ENCODE assay signal across 13 mouse cellular contexts in genomic region chr17:57047406-57047805, GRCm38 (mm10). TPM values are rescaled to one million over a fixed set of nuclear protein-coding genes. Genes with fewer than 3 reads are reported as not detected.
DNase-seq lines count a peak whose midpoint lies in the region; ATAC-seq and TF ChIP-seq lines count a peak whose summit lies in the region.
"Had no signal": no experiment of that assay in that cellular context is flagged by ENCODE, and none has a peak within 500 bp of the region (broad histone marks: within the 10 kb centered on the region; RNA-seq: fewer than 3 reads in every experiment).

No protein-coding gene starts in this region.

- ATAC-seq in kidney, embryonic 15.5 days (replicated peaks; ENCODE audit: low FRiP score): peak; percentile 34
- peak; percentile 27; the same call in 1 of the 2 replicates for ATAC-seq in neural tube, embryonic 12.5 days (ENCODE audit: low FRiP score, low read depth)
- 0 out of 2 replicates have a peak, but pooled peaks have one; percentile 8 for ATAC-seq in megakaryocyte progenitor cell, adult 5-6 weeks (replicated peaks; ENCODE audit: poor library complexity)
- ATAC-seq in forebrain, embryonic 16.5 days: no peak

- H3K4me1 ChIP-seq in kidney, embryonic 15.5 days: 0 out of 2 replicates have a peak, but pooled peaks cover 5% of the 10 kb centered on the region
- no peaks in the 10 kb centered on the region for H3K4me1 ChIP-seq in kidney, adult 2 months (ENCODE audit: control insufficient read depth, insufficient read depth, low read length)
- no peaks in the 10 kb centered on the region for H3K4me1 ChIP-seq in neural tube, embryonic 12.5 days
- no peaks in the 10 kb centered on the region for H3K4me1 ChIP-seq in forebrain, embryonic 16.5 days (replicated peaks; ENCODE audit: control insufficient read depth, insufficient read depth, low read length)
- H3K4me1 ChIP-seq: hindbrain, embryonic 15.5 days had no signal

- H3K27me3 ChIP-seq in kidney, embryonic 15.5 days: no peaks in the 10 kb centered on the region
- H3K27me3 ChIP-seq in kidney, adult 2 months (replicated peaks; ENCODE audit: control insufficient read depth, insufficient read depth, low read length): no peaks in the 10 kb centered on the region
- no peaks in the 10 kb centered on the region for H3K27me3 ChIP-seq in neural tube, embryonic 12.5 days (replicated peaks)
- no peaks in the 10 kb centered on the region for H3K27me3 ChIP-seq in forebrain, embryonic 16.5 days (replicated peaks; ENCODE audit: control insufficient read depth, insufficient read depth, low read length)
- H3K27me3 ChIP-seq: hindbrain, embryonic 15.5 days had no signal

- no peak for DNase-seq in kidney, adult 2 months
- DNase-seq in neural tube, embryonic 10.5 days (ENCODE audit: extremely low spot score, low spot score): no peak
- peak; percentile 97 for DNase-seq in ZHBTc4 (ENCODE audit: low read depth, low spot score)
- DNase-seq in adrenal gland, postnatal 36 days: no peak
- DNase-seq: cerebellum, adult 2 months; gastrocnemius, postnatal 25 days had no signal

- H3K4me2 ChIP-seq in kidney, embryonic 15.5 days: no peak overlapping the region
- H3K4me2 ChIP-seq in neural tube, embryonic 12.5 days (replicated peaks): no peak overlapping the region
- no peak overlapping the region for H3K4me2 ChIP-seq in forebrain, embryonic 16.5 days (ENCODE audit: low read length)
- H3K4me2 ChIP-seq: hindbrain, embryonic 15.5 days had no signal

- H3K9ac ChIP-seq in kidney, embryonic 15.5 days: no peak overlapping the region
- no peak overlapping the region for H3K9ac ChIP-seq in neural tube, embryonic 12.5 days
- no peak overlapping the region for H3K9ac ChIP-seq in forebrain, embryonic 16.5 days (replicated peaks; ENCODE audit: low read depth, low read length)
- H3K9ac ChIP-seq: hindbrain, embryonic 15.5 days had no signal

- TF ChIP-seq CTCF in kidney, adult 2 months (conservative IDR thresholded peaks at IDR 0.05; ENCODE audit: insufficient read depth, insufficient read length, low read depth, low read length): no peak

- H3K4me3 ChIP-seq in kidney, embryonic 15.5 days (replicated peaks): no peak overlapping the region
- H3K4me3 ChIP-seq in kidney, adult 2 months (ENCODE audit: insufficient read depth, low read depth, low read length): no peak overlapping the region
- H3K4me3 ChIP-seq in neural tube, embryonic 12.5 days: no peak overlapping the region
- H3K4me3 ChIP-seq in forebrain, embryonic 16.5 days (replicated peaks; ENCODE audit: low read length): no peak overlapping the region
- H3K4me3 ChIP-seq: hindbrain, embryonic 15.5 days; megakaryocyte, embryonic 14.5 days had no signal

- 49% methylated on average over 5 of the region's 5 CpGs for WGBS in kidney, embryonic 15.5 days
- WGBS in kidney, adult 2 months: 63% methylated on average over 5 of the region's 5 CpGs
- WGBS in neural tube, embryonic 12.5 days: 37% methylated on average over 5 of the region's 5 CpGs
- WGBS in forebrain, embryonic 16.5 days: 51% methylated on average over 5 of the region's 5 CpGs

- H3K36me3 ChIP-seq in kidney, embryonic 15.5 days: peaks cover 40% of the 10 kb centered on the region
- no peaks in the 10 kb centered on the region; the same call in 1 of the 2 replicates for H3K36me3 ChIP-seq in kidney, adult 2 months (ENCODE audit: control insufficient read depth, insufficient read depth, low read length)
- H3K36me3 ChIP-seq in neural tube, embryonic 12.5 days: peaks cover 37% of the 10 kb centered on the region
- H3K36me3 ChIP-seq in forebrain, embryonic 16.5 days (ENCODE audit: control insufficient read depth, insufficient read depth): peaks cover 19% of the 10 kb centered on the region

- no peaks in the 10 kb centered on the region for H3K9me3 ChIP-seq in kidney, embryonic 15.5 days (replicated peaks)
- H3K9me3 ChIP-seq in neural tube, embryonic 12.5 days: no peaks in the 10 kb centered on the region
- no peaks in the 10 kb centered on the region for H3K9me3 ChIP-seq in forebrain, embryonic 16.5 days (ENCODE audit: control insufficient read depth, low read length)
- H3K9me3 ChIP-seq: hindbrain, embryonic 15.5 days; megakaryocyte, embryonic 14.5 days had no signal

- no peak for TF ChIP-seq POLR2A in kidney, adult 2 months (IDR thresholded peaks at IDR 0.05; ENCODE audit: low read depth, low read length)

- no peak overlapping the region for H3K27ac ChIP-seq in kidney, embryonic 15.5 days
- H3K27ac ChIP-seq in kidney, adult 2 months (ENCODE audit: insufficient read depth, low read depth, low read length): no peak overlapping the region
- H3K27ac ChIP-seq in neural tube, embryonic 12.5 days: no peak overlapping the region
- no peak overlapping the region for H3K27ac ChIP-seq in forebrain, embryonic 16.5 days (ENCODE audit: low read length)
- H3K27ac ChIP-seq: hindbrain, embryonic 15.5 days had no signal

RNA-seq across cellular contexts. Expression of gene Slc25a41, which starts 6.0 kb away (rescaled TPM):
- polyA plus RNA-seq in kidney, embryonic 15.5 days (2015; fragmentation: Nextera tagmentation; extraction: Ambion mirVana): 0.26 TPM in 1 of 2 replicates, not detected in the other
- 0.13 TPM in 1 of 2 replicates, not detected in the other for polyA plus RNA-seq in kidney, adult 2 months (2012; rRNA removed)
- 0.25 TPM in 1 of 2 replicates, not detected in the other for polyA plus RNA-seq in neural tube, embryonic 12.5 days (2016; fragmentation: Nextera tagmentation; extraction: Ambion mirVana)
- not detected in 2 replicates for total RNA-seq in megakaryocyte progenitor cell, adult 5-6 weeks (2015)
- not detected in 2 replicates for total RNA-seq in megakaryocyte progenitor cell, adult 5-6 weeks (2017)
- total RNA-seq in adrenal gland, postnatal 36 days (2021): not detected
- polyA plus RNA-seq in forebrain, embryonic 16.5 days (2015; fragmentation: Nextera tagmentation; extraction: Ambion mirVana): not detected in 2 replicates
- total RNA-seq: gastrocnemius, postnatal 25 days; left cerebral cortex, postnatal 14 days had no signal
- polyA plus RNA-seq: hindbrain, embryonic 15.5 days had no signal

RNA-seq across cellular contexts. Expression of gene Crb3, which starts 11.5 kb away (rescaled TPM):
- 49.9 and 52.7 TPM in 2 replicates for polyA plus RNA-seq in kidney, embryonic 15.5 days (2015; fragmentation: Nextera tagmentation; extraction: Ambion mirVana)
- 110 and 124 TPM in 2 replicates for polyA plus RNA-seq in kidney, adult 2 months (2012; rRNA removed)
- 1.1 and 1.2 TPM in 2 replicates for polyA plus RNA-seq in neural tube, embryonic 12.5 days (2016; fragmentation: Nextera tagmentation; extraction: Ambion mirVana)
- not detected in 2 replicates for total RNA-seq in megakaryocyte progenitor cell, adult 5-6 weeks (2015)
- not detected in 2 replicates for total RNA-seq in megakaryocyte progenitor cell, adult 5-6 weeks (2017)
- under 1 TPM in 1 of 2 experiments, not detected in 1; 0.82 TPM for total RNA-seq in adrenal gland, postnatal 36 days (2021)
- 1.5 and 2.1 TPM in 2 replicates for polyA plus RNA-seq in forebrain, embryonic 16.5 days (2015; fragmentation: Nextera tagmentation; extraction: Ambion mirVana)

RNA-seq across cellular contexts. Expression of gene Slc25a23, which starts 12.3 kb away (rescaled TPM):
- 11.4 and 12.9 TPM in 2 replicates for polyA plus RNA-seq in kidney, embryonic 15.5 days (2015; fragmentation: Nextera tagmentation; extraction: Ambion mirVana)
- 121 and 124 TPM in 2 replicates for polyA plus RNA-seq in kidney, adult 2 months (2012; rRNA removed)
- polyA plus RNA-seq in neural tube, embryonic 12.5 days (2016; fragmentation: Nextera tagmentation; extraction: Ambion mirVana): 19.4 and 19.9 TPM in 2 replicates
- 10.9 and 13.4 TPM in 2 replicates for total RNA-seq in megakaryocyte progenitor cell, adult 5-6 weeks (2015)
- 1.6 and 2.0 TPM in 2 replicates for total RNA-seq in megakaryocyte progenitor cell, adult 5-6 weeks (2017)
- 10 to 100 TPM; 76.6 to 80.3 TPM for total RNA-seq in adrenal gland, postnatal 36 days (2021)
- polyA plus RNA-seq in forebrain, embryonic 16.5 days (2015; fragmentation: Nextera tagmentation; extraction: Ambion mirVana): 27.8 and 33.4 TPM in 2 replicates

RNA-seq across cellular contexts. Expression of gene Khsrp, which starts 16.1 kb away (rescaled TPM):
- polyA plus RNA-seq in kidney, embryonic 15.5 days (2015; fragmentation: Nextera tagmentation; extraction: Ambion mirVana): 46.1 TPM in 2 replicates
- polyA plus RNA-seq in kidney, adult 2 months (2012; rRNA removed): 49.7 and 51.1 TPM in 2 replicates
- polyA plus RNA-seq in neural tube, embryonic 12.5 days (2016; fragmentation: Nextera tagmentation; extraction: Ambion mirVana): 53.1 and 55.8 TPM in 2 replicates
- 99.5 and 107 TPM in 2 replicates for total RNA-seq in megakaryocyte progenitor cell, adult 5-6 weeks (2015)
- total RNA-seq in megakaryocyte progenitor cell, adult 5-6 weeks (2017): 68.5 and 89.2 TPM in 2 replicates
- total RNA-seq in adrenal gland, postnatal 36 days (2021): 10 to 100 TPM; 97.1 to 97.2 TPM
- polyA plus RNA-seq in forebrain, embryonic 16.5 days (2015; fragmentation: Nextera tagmentation; extraction: Ambion mirVana): 29.6 and 30.8 TPM in 2 replicates

RNA-seq across cellular contexts. Expression of gene Dennd1c, which starts 30.9 kb away (rescaled TPM):
- 4.7 and 6.0 TPM in 2 replicates for polyA plus RNA-seq in kidney, embryonic 15.5 days (2015; fragmentation: Nextera tagmentation; extraction: Ambion mirVana)
- polyA plus RNA-seq in kidney, adult 2 months (2012; rRNA removed): 2.0 and 4.9 TPM in 2 replicates
- 4.3 and 4.5 TPM in 2 replicates for polyA plus RNA-seq in neural tube, embryonic 12.5 days (2016; fragmentation: Nextera tagmentation; extraction: Ambion mirVana)
- 7.6 and 11.5 TPM in 2 replicates for total RNA-seq in megakaryocyte progenitor cell, adult 5-6 weeks (2015)
- total RNA-seq in megakaryocyte progenitor cell, adult 5-6 weeks (2017): 3.5 and 8.8 TPM in 2 replicates
- 1 to 10 TPM; 1.3 to 2.8 TPM for total RNA-seq in adrenal gland, postnatal 36 days (2021)
- polyA plus RNA-seq in forebrain, embryonic 16.5 days (2015; fragmentation: Nextera tagmentation; extraction: Ambion mirVana): 2.4 and 4.2 TPM in 2 replicates

Comparison
In these comparisons a context has a peak if more than half of its experiments do, and no peak if none do; other contexts are left out.
1. RNA of gene Crb3, which starts 11.5 kb away (polyA plus RNA-seq): 110 to 124 TPM in kidney, adult 2 months and 49.9 to 52.7 TPM in kidney, embryonic 15.5 days; 1.5 to 2.1 TPM in forebrain, embryonic 16.5 days and 1.1 to 1.2 TPM in neural tube, embryonic 12.5 days; every median in the first group is over 10 times any median in the second.